Mouse (Mus musculus) gastrocnemius, adult 8-10 months (tissue): ENCODE results near the gene Chrm3. TPM values are rescaled to one million over a fixed set of nuclear protein-coding genes. Genes with fewer than 3 reads are reported as not detected.

Experiments used
- DNase-seq, 2 experiments: peaks; one replicate each; pipeline ENCODE4 v3.0.0; 2022; ENCODE audit warnings: low spot score in 2 of 2
- total RNA-seq, 4 experiments: library from RNA; stranded (reverse); gene quantifications; 2 replicates each; pipeline ENCODE4 v1.2.4; 2022

The Chrm3 gene
- total RNA-seq, 4 experiments from 2014 or later = 0.15 to 0.86 (median 0.33) TPM

DNA sequence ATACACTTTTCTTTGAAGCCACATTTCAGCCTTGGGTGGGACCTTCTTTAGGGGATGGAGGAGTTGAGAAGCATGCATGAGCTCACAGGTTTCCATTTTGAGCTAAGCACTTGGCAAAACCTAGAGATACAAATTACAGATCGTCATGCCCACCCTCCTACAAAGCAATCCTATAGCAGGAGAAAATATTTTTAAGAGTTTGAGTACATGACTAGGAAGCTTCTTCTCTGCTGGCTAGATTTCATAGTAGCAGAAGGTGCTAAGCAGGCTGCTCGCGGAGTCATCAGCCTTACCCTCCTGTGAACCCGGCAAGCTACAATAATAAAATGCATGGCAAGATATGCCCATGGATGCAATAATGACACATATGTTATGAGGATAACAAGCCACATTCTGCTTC is 124.4 kb downstream of the Chrm3 start:
- DNase-seq = no peak

DNA sequence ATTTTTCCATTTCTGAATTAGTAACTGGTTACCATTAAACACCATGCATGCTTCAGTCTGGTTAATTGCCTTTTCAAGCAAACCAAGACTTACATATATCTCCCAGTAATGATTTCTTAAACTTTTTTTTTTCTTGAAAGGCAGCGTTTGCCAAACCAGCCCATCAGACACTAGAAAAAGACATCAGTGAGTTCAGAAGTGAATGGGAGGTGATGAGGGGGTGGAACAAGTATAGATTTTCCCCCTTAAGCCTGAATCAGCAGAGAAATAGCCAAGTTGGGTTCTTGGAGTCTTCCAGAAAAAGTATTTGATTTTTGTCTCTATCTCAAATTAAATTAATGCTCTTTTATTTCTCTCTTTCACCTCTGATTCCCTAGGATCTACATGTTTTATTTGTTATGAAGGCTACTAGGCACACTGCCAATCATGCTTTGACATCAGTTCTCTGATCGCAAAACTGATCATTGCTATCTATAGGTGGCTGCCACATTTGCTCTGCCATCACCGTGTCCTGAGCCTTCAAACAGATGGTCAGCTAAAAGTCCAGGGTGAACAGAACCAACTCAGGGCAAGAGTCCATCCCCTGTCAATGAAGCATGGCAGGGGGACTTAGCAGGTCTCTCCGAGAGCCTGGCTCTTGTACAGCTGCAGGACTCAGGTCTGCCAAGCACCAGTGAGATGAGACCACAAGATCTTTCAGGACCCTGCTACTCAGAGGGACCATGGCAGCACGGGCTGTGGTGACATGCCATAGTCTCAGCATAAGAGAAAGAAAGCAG is 125.1 kb downstream of the Chrm3 start:
- no peak for DNase-seq

DNA sequence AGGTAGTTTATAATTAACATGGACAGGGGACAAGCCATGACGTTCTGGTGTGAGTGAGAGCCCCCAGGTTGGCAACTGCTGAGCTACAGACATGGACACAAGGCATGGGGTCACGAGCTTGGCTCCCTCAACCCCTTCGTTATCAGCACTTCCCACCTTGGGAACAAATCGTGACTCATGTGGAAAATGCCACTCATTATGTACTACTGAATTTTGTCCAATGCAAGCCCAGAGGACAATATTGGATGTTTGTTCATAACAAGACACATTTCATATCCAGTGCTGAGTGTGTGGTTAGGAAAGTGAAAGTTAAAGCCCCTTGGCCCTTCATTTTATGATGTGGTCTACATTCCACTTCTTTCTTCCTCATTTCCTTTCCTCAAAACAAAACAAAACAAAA is 140.2 kb downstream of the Chrm3 start:
- DNase-seq = no peak

DNA sequence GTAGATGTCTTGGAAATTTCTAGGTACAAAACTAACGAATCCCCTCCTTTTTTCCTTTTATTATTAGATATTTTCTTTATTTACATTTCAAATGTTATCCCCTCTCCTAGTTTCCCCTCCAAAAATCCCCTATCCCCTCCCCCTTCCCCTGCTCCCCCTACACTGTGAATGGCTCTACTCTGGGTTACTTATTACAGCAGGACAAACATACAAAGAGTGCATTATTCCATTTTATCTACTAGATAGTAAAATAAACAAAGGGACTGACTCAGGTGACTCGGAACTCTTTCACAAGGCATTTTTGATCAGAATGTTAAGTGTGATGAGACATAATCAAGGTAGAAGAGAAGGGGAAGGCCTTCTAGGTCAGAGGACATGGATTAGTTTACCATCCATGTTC is 148.5 kb downstream of the Chrm3 start:
- DNase-seq = no peak

DNA sequence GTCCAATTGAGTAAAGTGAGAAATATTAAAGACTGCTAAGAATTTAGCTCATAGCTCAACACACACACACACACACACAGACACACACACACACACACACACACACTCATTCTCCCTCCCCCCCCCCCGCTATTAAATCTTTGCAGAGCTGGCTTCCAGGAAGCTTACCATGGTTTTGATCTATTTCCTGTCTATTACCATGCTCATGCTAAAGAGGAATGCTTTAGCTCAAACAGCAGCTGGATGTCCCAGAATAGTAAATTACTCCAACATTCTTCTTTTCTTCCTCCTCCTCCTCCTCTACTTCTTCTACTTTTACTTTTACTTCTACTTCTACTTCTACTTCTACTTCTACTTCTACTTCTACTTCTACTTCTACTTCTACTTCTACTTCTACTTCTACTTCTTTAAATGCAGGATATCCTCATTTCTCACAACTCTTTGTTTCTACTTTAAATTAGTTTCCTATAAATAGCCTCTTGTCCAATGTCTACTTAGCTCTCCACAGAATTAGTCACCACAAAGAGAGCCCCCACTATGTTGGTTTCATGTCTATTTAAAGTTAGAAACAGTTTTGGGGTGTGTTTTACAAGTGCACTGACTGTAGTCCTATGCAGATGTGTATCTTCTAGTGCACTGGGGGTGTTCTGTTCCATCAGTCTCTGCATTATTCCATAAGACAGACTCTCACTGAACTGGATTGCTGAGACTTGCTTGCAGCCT is 150.0 kb downstream of the Chrm3 start:
- DNase-seq = no peak

DNA sequence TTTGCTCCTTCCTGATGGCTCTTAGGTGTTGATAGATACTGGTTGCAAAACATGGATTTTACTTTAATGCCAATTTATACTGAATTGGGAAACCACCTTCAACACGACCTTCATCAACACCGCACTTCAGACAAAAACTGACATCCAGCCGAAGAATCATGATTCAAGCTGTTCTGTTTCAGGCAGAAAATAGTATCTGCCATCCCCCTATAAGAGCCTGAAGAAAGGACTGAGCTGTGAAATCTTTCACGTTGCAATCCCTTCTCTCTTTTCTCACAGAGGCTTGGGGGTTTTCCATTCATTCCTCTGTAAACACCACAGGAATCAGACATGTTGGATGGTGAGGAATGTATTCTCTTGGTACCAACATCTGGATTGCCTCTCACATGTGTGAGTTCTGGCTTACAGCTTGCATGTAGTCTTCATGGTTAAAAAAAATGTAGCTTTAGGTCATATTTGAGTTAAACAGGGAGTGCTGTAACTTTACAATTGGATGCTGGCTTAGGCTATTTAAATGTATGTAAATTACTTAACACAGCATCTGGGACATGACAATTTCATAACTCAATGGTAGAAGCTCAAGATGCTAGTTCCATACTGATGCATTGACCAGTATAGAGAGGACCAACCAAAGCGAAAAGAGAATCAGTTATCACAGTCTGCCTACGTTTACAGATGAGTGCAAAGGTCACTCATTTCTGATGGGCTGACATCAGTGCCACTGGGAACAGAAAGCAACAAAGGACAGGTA is 161.3 kb downstream of the Chrm3 start:
- no peak for DNase-seq

DNA sequence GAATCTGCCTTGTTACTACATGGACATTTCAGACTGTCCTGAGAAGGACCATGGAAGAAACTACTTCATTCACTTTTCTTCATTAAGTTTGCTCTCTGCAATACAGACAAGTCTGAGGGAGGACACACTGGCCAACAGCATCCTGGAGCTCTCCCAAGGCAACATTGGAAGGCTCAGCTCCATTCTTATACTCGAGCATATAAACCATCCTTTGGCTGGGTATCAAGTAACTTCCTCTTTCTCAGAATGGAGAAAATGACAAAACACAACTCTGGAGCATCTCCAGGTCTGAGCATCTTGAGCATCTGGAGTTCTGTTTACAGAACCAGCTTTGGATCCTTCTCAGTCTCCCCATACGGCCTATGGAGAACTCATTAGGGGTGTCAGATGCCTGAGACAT is 170.8 kb downstream of the Chrm3 start:
- DNase-seq = no peak

DNA sequence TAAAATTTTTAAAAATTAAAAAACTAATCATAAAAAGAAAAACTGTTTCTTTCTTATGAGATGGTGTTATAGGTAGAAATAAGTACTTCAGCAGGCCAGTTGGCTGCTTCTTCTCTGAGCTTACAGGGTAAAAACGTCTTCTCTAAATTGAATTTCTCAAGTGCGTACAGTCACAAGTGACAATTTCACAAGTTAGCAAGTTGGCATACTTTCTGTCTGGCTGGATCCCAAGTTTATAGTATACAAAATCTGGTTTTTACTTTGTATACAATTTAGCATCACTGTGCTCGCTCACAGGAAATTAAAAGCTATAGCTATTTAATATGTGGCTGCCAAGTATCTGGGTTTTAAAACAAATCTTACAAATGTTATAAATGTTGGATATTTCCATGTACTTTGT is 172.7 kb downstream of the Chrm3 start:
- DNase-seq = no peak

DNA sequence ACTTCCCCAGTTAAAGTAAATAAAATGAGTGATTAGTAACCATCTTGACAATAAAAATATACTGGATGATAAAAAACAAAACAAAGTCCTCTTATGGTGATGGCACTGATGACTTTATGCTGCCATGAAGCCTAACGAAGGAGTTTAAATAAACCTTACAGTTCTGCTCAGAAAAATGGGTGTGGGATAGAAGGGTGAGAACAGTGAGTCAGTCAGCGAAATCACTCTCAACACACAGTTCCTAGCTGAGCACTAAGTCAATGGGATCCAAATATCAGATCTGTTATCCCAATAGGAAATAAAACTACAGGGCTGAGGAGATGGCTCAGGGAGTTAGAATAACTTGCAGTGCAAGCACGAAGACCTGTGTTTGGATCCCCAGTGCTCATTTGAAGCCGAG is 176.8 kb downstream of the Chrm3 start:
- no peak for DNase-seq

DNA sequence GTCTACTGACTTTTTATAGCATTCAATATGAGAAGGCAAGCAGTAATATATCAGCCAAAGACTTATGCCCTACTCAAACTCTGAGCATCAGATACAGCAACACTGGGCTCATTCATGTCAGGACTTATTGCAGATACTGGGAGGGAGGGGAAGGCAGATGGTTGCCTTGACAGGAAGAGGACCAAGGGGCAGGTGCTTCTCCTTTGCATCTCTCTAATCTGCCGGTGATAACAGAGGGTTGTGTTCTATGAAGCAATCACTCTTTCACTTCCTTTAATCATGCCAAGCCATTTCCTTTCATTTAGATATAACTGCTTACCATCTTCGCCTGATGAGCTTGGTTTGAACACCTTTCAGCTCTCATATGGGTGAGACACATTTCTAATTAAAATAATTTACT is 177.9 kb downstream of the Chrm3 start:
- DNase-seq = no peak

DNA sequence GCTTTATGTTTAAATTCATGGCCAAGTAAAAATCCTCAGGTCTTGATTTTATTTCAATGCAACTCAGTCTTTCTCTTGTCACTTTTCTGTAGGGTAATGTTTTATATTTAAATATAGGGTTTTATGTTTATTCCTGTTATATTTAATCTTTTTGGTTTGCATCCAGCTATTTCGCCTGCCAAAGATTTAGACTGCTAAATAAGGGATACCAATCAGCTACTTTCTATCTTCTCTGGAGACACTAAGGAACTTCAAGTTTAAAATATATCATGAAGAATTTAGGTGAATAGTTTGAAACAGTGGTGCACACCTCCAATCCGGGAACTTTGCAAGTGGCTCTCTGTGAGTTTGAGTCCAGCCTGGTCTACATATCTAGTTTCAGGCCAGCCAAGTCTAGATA is 190.1 kb downstream of the Chrm3 start:
- no peak for DNase-seq

DNA sequence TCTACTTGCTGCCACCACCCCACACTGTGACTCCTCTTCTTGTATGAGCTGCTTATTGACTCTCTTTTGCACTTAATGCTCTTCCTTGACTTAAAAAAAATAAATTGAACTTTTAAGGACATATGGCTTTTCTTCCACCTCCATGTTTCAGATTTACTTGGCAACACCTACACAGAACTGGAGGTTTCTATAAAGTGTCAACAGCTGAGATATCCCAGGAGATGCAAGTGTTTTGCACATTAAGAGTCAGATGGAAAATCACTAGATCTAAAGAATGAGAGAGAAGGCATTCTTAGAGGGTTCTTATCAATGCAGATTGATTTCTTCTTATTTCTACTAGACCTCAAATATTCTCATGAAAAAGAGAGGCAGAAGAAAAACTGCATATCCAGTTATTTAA is 197.3 kb downstream of the Chrm3 start:
- DNase-seq = no peak

DNA sequence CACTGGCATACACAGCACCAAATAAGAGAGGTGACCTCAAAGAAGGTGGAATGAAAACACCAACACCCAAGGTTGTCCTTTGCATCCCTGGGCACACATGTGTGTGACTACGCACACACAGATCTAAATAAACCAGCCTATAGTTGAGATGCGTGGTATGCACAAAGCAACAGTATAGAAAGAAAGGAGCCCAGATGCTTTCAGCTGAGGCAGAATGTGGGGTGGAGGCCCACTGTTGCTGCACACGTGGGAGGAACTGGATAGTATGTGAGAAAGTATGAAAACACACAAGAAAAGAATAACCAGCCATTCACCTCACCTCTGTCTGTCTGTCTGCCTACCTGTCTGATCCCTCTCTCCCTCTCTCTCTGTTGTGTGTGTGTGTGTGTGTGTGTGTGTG is 203.2 kb downstream of the Chrm3 start:
- no peak for DNase-seq

DNA sequence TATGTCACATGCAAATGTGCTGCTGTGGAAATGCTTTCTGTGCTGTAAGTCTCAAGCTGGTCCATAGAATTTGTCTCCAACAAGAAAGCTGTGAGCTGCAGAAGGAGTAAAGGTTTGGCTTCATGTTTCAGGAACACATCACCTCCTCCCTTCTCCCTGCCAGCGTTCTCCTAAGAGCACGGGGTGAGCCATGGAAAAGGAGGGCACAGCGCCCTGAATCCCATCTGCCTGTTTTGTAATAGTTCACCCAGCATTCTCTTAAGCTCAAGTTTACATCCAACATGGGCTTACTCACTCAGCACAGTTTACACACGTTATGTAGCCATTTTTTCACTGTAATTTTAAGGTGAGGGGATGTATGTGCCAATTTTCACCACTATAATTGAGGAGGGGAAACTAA is 220.1 kb downstream of the Chrm3 start:
- no peak for DNase-seq

DNA sequence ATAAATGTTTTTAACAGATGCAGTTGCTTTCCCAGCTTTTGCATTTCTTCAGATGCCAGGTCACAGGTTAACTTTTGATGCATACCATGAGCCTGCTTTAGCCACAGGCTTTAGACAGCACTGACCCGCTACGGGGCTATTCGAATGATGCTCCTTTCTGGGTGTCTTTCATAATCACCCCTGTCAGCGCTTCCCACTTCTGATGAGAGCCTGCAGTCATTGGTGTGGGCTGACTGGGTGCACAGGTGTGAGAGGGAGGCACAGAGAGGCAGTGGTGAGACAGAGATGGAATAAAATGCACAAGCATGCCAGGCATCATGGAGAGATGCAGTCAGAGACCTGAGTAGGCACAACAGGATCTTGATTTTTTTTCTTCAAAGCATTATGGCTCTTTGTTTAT is 221.8 kb downstream of the Chrm3 start:
- DNase-seq = no peak

DNA sequence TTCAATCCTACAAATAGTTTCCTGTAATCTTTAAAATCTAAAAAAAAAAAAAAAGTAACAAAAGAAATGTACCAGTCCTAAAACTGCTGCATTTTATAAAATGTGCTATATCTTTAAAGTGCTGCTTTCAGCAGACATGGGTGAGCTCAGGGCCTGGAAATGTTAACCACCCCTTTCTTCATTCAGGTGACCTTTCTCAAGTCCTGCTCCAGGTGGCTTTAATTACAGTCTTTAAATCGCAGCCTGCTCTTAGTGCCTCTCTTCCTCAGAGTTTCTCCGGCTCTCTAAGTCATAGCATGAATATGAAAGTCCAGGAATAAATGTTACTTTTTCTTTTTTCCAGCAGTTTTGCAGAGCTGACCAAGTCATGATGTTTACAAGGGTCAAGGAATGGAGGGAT is 229.6 kb downstream of the Chrm3 start:
- no peak for DNase-seq

DNA sequence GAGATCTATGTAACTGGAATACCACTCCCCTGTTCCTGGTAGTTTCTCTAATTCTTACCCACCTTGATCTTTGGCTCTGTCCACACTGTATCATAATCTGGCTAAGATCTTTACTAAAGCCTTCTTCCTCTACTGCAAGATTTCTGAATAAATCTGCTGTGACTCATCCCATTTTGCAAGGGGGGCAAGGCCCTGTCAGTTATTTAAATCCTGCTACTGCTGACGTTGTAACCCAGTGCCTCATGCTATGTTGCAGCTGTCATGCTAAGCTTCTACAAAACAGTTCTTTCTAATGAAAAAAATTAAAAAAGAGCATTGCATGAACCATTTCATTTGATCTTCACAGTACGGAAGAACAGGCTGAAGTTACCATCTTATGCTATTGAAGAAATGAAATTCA is 248.4 kb downstream of the Chrm3 start:
- DNase-seq = no peak

DNA sequence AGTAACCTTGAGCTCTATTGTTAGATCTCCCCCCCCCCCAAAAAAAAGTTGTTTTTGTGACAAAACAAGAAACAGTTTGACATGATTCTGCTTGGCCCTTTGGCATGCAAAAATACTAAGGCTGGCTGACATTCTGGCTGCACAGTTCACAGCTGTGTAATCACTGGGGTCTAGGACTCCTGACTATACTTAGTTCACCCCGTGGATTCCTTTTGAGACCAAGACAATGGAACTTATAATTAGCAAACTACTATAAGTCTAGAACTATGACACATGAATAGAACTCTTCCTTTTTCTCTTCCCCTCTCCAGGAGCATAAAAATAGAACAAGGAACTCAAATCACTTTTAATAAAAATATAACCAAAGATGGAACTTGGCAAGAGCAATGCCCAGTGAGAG is 251.1 kb downstream of the Chrm3 start:
- no peak for DNase-seq

DNA sequence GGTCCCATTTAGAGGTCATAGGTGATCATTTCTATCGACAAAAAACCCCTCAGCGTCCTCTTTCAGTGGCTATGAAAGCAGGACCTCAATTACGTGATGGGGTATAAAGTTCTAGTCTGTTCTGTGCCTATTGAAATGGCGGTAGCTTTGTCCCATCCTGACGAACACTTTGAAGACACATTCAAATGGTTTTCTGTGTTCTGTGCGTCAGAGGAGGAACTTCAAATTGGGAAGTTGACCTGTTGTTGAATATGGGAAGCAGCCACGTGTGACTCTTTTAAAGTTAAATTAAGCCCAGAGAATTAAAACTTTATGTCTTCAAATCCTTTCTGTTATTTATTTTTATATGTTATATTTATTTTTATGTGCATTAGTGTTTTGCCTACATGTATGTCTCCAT is 253.3 kb downstream of the Chrm3 start:
- DNase-seq = no peak

DNA sequence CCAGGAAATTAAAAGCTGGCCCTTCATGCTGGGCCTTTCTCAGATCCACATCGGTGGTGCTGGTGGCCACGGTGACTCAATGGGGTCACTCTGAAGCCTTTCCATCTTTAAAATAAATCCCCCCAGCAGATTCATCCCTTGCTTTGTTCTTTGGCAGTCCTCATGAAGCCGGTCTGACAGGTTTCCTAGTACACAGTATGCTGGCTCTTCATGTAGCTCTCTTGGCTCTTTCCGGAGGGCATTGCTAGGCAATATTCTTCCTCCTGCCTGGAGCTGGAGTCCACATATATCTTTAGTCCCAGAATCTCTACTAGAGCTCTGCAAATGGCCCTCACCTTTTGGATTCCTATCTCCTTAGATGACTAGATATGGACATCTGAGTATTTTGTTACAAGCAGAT is 269.9 kb downstream of the Chrm3 start:
- DNase-seq = no peak

DNA sequence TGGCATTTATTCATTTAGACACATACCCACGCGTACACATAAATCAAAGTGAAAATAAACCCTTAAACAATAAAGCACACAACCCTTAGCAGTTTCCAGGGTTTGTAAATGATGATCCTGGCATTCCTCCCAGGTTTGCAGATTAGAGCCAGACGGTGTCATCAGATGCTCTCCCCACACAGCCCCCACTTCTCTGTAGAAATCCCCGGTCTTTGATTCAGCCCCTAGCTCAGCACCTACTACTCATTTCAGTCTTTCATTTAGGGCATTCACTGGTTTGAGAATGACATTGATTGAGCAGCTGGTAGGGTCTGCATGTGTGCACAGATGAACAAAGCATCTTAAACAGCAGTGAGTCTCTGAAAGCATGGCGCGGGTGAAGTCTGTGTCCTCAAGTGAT is 274.3 kb downstream of the Chrm3 start:
- no peak for DNase-seq

DNA sequence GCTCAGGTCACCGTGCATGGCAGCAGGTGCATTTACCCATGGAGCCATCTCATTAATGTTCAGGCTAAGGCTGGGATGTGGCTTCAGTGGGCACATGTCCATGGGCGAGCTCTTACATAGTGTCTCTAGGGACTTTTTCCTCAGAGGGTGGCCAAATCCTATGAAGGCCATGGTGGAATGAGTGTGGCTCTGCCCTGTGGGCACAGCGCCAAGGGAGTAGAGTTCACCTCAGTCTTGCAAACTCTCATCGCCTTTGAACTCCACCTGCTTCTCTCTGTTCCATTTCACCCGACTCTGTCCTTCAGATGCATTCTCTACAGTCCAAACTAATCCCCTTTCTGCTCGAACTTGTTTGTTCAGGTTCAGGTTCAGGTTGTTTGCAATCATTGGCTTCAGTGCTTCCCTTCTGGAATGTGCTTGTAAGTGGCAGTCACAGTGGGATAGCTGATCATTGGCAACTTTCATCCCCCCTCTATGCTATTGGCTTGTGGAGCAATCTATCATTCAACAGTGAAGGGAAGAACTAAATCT is 278.7 kb downstream of the Chrm3 start:
- no peak for DNase-seq
